Mouse (Mus musculus) heart, postnatal 10 days (tissue): Measurements from ENCODE around the gene Svop. TPM values are rescaled to one million over a fixed set of nuclear protein-coding genes. Genes with fewer than 3 reads are reported as not detected.

Experiments used
- DNase-seq, 2 experiments: peaks; one replicate each; pipeline ENCODE4 v3.0.0; 2021
- intact Hi-C: fragments of 180-260 bp; cut with DNase I; formaldehyde crosslinking; loops from one replicate; pipeline ENCODE4 v1.15.1; 2025
- total RNA-seq, 2 experiments: library from RNA; stranded (reverse); gene quantifications; 2 replicates each; pipeline ENCODE4 v1.2.3; 2021

The Svop gene
- total RNA-seq, 2 experiments from 2014 or later = not detected

GRCm38 (mm10) chr5:114005100-114005499, 86.3 kb downstream of the Svop start:
- no peak for DNase-seq
- intact Hi-C loops = no loop called here

- intact Hi-C loops = no loop called here
- no peak for DNase-seq
Observed at GRCm38 (mm10) chr5:114004573-114004972, 86.8 kb downstream of the Svop start.

DNA sequence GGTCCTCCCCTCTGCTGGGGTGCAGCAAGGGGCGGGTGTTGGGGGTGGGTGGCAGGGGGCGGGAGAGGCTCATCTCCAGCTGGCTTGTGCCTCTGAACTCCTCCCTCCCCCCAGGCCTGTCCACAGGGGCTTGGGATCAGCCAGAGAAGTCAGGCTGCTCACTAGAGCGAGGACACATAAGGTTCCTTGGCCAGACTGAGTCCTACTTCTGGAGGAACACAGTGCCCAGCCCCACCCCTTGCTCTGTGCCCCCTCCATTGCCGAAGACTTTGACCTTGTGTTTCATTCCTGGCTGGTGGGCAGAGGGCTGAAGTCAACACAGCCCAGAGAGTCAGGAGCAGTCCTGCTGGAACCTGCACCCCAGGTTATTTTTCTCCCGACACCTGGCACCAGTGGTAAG, 87.8 kb downstream of the Svop start, which contains the start of gene Dao:
Gene Dao (plus strand): TSS at position 162 of the 400 bp plus-strand sequence.
- no peak for DNase-seq
- intact Hi-C loops = no loop called here

GRCm38 (mm10) chr5:113999382-113999781, 92.0 kb downstream of the Svop start:
- intact Hi-C loops = no loop called here
- no peak for DNase-seq

DNA sequence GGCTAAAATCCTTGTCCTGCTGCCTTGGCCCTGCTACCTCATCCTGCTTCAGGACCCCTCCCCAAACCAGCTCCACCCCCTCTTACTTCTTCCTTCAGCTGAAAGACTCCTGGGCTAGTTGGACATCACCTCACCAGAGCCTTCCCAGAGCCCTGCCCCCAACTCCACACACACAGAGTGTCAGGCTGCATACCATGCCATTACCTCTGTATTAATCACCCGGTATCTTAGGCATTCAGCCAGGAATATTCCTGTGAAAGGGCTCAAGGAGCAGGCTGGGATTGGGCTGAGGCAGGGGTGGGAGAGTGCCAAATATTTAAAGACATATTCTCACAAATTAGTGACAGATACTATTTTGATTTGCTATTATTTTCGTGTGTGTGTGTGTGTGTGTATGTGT, 94.9 kb downstream of the Svop start:
- no peak for DNase-seq
- intact Hi-C loops = no loop called here

GRCm38 (mm10) chr5:113993487-113994465, 97.6 kb downstream of the Svop start, which contains the start of gene Ssh1:
Gene Ssh1, minus strand, starts transcription at chr5:113993894.
- intact Hi-C loops = loop anchor here (2.0 to 5.0 kb wide), 2 partner anchors 17 to 109 kb away; no protein-coding TSS in a partner anchor
- peak; percentile 93 to 94 for DNase-seq

DNA sequence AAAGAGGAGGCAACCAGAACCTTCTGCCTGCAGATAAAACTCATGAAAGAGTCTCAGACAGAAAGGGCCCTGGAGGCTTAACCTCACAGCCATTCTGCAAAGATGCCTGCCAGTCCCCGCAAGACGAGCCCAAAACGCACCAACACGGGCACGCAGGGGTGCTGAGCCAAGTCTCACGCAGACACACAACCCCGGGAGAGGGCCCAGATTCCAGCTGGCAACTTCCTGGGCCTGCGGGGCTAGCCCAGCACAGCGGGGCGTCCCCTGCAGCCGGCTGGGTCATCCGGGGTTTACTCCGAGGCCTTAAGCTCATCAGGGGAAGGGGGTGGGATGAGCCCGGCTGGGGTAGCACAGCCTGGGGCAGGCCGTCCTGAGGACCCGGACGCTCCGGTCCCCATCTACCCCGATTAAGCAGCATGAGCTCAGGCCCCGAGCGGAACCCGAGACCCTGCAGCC, 98.3 kb downstream of the Svop start:
- DNase-seq = peak; percentile 61 to 73
- intact Hi-C loops = loop anchor here (2.0 to 5.0 kb wide), 2 partner anchors 16 to 109 kb away; no protein-coding TSS in a partner anchor

DNA sequence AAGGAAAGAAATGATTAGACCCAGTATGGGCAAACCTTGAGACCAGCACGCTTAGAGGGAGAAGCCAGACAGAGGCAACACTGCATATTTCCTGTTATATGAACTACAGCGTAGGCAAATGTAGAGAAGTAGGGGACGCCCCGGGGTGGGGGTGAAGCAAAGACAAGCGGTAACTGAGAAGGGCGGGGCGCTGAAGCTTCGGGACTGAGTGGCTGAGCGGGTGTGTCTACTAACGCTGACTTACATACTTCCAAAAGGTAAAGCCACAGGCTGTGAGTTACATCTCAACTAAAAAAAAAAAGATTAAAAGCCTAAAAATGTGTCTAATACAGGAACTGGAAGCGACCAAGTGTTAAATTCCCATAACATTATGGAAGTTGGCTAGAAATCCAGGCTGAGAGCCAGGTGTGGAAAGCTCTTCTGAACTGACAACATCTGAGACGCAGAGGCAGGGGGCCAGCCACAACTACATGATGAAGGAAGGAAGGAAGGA, 99.0 kb downstream of the Svop start:
- intact Hi-C loops = loop anchor here (2.0 to 5.0 kb wide), 2 partner anchors 16 to 110 kb away; no protein-coding TSS in a partner anchor

DNA sequence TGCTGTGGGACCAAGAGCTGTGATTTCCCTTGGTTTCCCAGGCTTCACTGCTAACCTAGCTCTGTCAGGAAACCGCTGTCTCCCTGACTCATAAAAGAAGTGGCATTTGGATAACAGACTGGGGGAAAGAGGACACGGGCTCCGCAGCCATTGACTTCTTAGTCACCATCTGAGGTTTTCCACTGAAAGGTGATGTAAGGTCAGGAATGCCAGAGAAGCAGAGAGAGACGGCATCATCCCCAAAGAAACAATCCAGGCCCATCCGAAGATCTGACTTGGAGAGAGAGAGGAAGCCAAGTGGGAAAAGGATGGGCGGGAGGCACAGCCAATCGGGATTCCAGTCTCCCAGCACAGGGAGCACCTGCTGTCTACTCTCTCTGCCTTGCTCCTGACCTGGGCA, 100.2 kb downstream of the Svop start:
- DNase-seq = no peak
- intact Hi-C loops = loop anchor here (5.0 kb wide), 1 partner anchor 111 kb away; no protein-coding TSS in a partner anchor

More for the DNA sequence above, 99.0 kb downstream of the Svop start:
- peak; percentile 59 to 61 for DNase-seq

DNA sequence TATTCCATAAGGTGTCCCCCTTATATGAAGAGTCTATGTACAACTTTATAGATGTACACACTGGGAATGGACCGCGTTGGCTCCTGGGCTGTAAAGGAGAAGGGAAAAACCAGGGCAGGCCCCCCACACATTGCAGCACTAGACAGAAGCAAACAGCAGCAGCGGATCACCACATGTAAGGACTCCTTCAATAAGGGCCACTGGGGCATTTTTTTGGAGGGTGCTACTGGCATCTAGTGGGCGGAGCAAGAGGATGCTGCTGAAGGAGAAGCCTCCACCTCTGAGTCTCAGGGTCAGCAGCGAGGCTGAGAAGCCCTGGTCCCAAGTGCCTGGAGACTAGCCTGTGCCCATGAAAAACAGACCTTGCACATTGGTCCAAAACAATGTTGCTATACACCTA, 100.8 kb downstream of the Svop start:
- DNase-seq = no peak
- intact Hi-C loops = loop anchor here (5.0 kb wide), 1 partner anchor 112 kb away; no protein-coding TSS in a partner anchor

DNA sequence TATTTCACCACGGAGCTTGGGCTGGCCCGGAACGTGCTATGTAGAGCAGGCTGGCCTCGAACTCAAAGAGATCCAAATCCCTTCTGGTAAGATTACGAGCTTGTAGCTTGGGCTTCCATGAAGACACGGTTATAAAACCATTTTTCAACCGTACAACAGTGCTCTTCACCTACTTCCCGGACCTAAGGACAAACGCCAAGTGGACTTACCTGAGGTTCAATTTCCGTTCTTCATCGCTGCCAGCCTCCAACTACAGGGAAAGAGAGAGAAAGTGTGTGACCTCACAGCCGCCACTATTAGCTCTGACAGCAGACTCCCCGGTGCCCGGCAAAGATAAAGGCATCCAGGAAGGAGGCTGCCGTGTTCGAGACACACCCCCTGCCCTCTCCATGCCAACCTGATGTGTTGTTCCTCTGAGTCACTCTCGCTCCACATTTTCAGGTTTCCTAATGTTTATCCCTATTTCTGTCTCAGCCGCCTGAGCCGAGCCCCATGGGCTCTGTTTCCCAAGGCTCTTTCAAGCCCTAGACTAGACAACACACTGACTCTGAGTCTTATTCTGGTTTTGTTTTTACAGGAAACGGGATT, 101.8 kb downstream of the Svop start:
- DNase-seq = no peak
- intact Hi-C loops = loop anchor here (5.0 kb wide), 1 partner anchor 113 kb away; no protein-coding TSS in a partner anchor

- intact Hi-C loops = loop anchor here (1.0 kb wide), 1 partner anchor 31 kb away; no protein-coding TSS in a partner anchor
Observed at GRCm38 (mm10) chr5:113986182-113986961, 105.0 kb downstream of the Svop start.

GRCm38 (mm10) chr5:113985737-113986136, 105.6 kb downstream of the Svop start:
- intact Hi-C loops = loop anchor here (1.0 kb wide), 1 partner anchor 30 kb away; no protein-coding TSS in a partner anchor
- DNase-seq = no peak

More at GRCm38 (mm10) chr5:113986182-113986961, 105.0 kb downstream of the Svop start:
- DNase-seq = peak; percentile 78 to 82

DNA sequence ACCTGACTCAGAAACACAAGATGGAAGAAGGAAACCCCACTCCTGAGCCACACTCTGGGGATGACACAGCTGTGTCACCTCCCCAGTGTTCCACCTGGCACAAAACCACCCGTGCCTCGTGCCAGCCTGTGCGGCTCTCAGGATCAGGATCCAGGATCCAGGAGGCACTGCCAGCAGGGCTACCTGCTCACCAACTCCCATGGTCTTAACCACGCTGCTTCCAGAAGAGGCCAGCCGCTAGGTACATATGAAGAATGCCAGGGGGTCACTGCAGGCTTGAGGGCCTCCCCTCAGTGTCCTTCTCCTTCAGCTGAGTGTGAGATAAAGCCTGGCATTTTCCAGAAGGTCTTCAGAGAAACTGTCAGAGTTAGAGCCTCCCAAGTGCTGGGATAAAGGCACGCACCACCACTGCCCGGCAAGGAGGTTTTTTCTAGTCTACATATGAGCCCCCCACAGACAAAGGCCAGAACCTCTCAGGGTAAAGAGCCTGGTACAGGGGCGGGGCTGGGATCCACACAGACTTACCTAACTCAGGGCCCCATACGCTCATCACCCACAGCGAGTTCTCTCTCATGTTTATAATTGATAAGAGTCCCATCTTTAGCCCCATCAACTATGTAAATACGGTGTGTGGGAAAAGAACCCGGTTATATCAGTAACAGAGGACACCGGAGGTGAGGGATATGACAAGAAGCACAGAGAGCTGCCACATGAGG, 107.2 kb downstream of the Svop start:
- intact Hi-C loops = no loop called here
- DNase-seq = no peak

DNA sequence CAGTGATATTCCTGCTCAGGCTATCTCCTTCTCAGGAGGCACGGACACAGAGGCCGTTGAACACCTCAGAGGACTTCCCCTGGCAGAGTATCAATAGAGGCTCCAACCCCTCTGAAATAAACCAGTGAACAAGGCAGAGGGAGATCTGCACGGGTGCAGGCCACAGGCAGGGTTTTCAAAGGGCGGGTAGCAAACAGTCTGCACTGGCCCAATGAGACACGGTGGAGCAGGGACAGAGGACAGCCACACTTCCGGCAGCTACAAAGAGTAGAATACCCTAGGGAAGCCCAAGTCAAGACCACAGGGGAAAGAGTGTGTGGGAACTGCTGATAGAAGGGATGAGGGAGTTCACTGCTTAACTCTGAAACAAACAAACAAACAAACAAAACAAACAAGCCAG, 107.8 kb downstream of the Svop start:
- DNase-seq = no peak
- intact Hi-C loops = no loop called here

DNA sequence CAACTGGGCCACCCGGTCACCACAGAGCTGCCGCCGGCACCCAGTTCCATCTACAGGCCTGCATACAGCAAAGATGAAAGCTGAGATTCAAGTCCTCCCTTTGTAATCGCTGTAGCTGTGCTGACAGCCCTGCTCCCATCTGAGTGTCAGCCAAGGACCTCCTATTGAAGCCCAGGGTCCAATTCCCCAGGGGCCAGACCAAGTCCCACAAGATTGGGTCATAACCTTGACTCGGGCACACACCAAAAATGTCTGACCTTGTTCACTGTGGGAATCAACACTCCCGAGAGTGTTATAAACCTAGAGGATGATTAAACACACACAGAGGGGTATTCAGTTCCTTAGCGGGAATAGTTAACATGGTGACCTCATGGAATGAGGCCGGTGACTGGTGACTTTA, 109.5 kb downstream of the Svop start:
- DNase-seq = no peak
- intact Hi-C loops = no loop called here

- DNase-seq = no peak
- intact Hi-C loops = no loop called here
Observed at GRCm38 (mm10) chr5:113981171-113981570, 110.2 kb downstream of the Svop start.

DNA sequence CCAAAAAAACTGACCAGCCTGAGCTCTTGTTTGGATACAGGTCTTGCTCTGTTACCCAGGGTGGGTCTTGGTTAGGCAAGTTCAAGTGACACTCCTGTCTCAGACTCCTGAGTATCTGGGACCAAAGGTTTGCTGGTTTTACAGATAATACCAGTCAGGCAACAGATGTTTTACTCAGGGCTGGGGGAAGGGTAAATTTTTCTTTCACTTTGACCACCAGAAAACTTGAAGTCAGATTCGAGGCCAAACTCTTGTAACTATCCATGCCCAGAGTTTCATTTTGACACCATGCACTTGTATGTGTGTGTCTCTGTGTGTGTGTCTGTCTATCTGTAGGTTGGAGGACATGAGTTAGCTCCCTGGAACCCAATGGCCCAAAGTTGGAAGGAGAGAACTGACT, 110.9 kb downstream of the Svop start:
- DNase-seq = no peak
- intact Hi-C loops = no loop called here

DNA sequence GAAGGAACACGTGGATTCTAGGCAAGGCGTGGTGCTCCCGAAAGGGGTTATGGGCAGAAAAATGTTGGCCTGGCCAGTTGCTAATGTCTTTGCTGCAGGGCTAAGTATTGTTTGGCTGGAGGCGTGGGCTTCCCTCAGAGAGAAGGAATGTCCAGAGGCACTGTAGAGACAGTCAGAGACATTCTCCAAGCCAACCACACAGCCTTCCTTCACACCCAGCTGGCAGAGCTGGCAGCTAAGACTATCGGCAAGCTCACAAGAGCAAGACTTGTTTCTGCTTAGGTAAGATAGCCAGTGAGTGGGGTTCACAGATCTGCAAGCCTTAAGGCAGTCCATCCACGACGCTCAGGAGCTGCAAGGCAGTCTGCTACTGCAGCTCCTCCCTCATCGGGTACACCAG, 114.1 kb downstream of the Svop start:
- intact Hi-C loops = loop anchor here (2.0 kb wide), 1 partner anchor 15 kb away; the partner anchor contains the start of gene Ssh1
- DNase-seq = peak; percentile 33 to 60
